Mouse (Mus musculus): Measurements from ENCODE around the gene Sumf2. TPM values are rescaled to one million over a fixed set of nuclear protein-coding genes. Genes with fewer than 3 reads are reported as not detected.

Gene Sumf2
- total and polyA plus RNA-seq, 3 experiments = 34.6 to 43.0 (median 39.7) TPM

GRCm38 (mm10) chr5:129864467-129864866 lies 17.7 kb downstream of the Sumf2 start:
- peak; percentile 10 to 48; a peak in 2 of 4 replicates for TF ChIP-seq CTCF (conservative IDR thresholded peaks at IDR 0.05 in 1 of 2, IDR thresholded peaks at IDR 0.05 in 1 of 2; ENCODE audit: low read depth in 2 of 2, low read length in 2 of 2)
- TF ChIP-seq ZMIZ1 (IDR thresholded peaks at IDR 0.05; ENCODE audit: low read depth, low read length) = no peak
- TF ChIP-seq PAX5 (IDR thresholded peaks at IDR 0.05; ENCODE audit: low read length) = no peak
- dilution Hi-C loops (cut with MboI; ENCODE audit: extremely low pct_ligation_motif_present, extremely low pct_unique_long_range_greater_than_20kb, low sequenced_read_pairs) (no loop called here), in situ Hi-C loops (cut with MboI; ENCODE audit: low pct_ligation_motif_present, low pct_unique_long_range_greater_than_20kb, low sequenced_read_pairs) (no loop called here)
- Histone ChIP-seq H3K27me3 (replicated peaks) (no peaks in the 10 kb centered on the region), H3K4me3 (replicated peaks in 1 of 3; ENCODE audit: low read depth in 2 of 3, low read length in 2 of 3, poor library complexity in 1 of 3) (no peak overlapping the region), H3K79me2 (replicated peaks; ENCODE audit: control insufficient read depth, extremely low read depth, insufficient read depth, poor library complexity, severe bottlenecking) (no peaks in the 10 kb centered on the region), H3K4me1 (ENCODE audit: control insufficient read depth in 1 of 2, insufficient read depth in 2 of 2) (no peaks in the 10 kb centered on the region), H3K9me3 (replicated peaks; ENCODE audit: low read length) (peaks cover 10% of the 10 kb centered on the region), H3K36me3 (replicated peaks in 1 of 2; ENCODE audit: control insufficient read depth in 1 of 2, insufficient read depth in 1 of 2, low read length in 1 of 2) (peaks cover 32 to 43% of the 10 kb centered on the region in 2 experiments), H3K4me2 (ENCODE audit: insufficient read depth, low read depth, poor library complexity, severe bottlenecking) (no peak overlapping the region), H3K9ac (ENCODE audit: insufficient read depth, low read depth) (no peak overlapping the region), H3K27ac (ENCODE audit: insufficient read depth, low read depth) (no peak overlapping the region)
- no peak for DNase-seq (ENCODE audit: extremely low read depth)

GRCm38 (mm10) chr5:129865841-129866240 lies 19.1 kb downstream of the Sumf2 start:
- Histone ChIP-seq H3K4me3 (replicated peaks in 1 of 3; ENCODE audit: low read depth in 2 of 3, low read length in 2 of 3, poor library complexity in 1 of 3) (no peak overlapping the region), H3K27me3 (replicated peaks) (no peaks in the 10 kb centered on the region), H3K4me2 (ENCODE audit: insufficient read depth, low read depth, poor library complexity, severe bottlenecking) (no peak overlapping the region), H3K9me3 (replicated peaks; ENCODE audit: low read length) (peaks cover 10% of the 10 kb centered on the region), H3K79me2 (replicated peaks; ENCODE audit: control insufficient read depth, extremely low read depth, insufficient read depth, poor library complexity, severe bottlenecking) (no peaks in the 10 kb centered on the region), H3K4me1 (ENCODE audit: control insufficient read depth in 1 of 2, insufficient read depth in 2 of 2) (no peaks in the 10 kb centered on the region), H3K36me3 (replicated peaks in 1 of 2; ENCODE audit: control insufficient read depth in 1 of 2, insufficient read depth in 1 of 2, low read length in 1 of 2) (peaks cover 19 to 29% of the 10 kb centered on the region in 2 experiments), H3K9ac (ENCODE audit: insufficient read depth, low read depth) (no peak overlapping the region), H3K27ac (ENCODE audit: insufficient read depth, low read depth) (no peak overlapping the region)
- in situ Hi-C loops (cut with MboI; ENCODE audit: low pct_ligation_motif_present, low pct_unique_long_range_greater_than_20kb, low sequenced_read_pairs) = no loop called here
- DNase-seq (ENCODE audit: extremely low read depth) = no peak
- TF ChIP-seq IRF4 (IDR thresholded peaks at IDR 0.05; ENCODE audit: low read depth, low read length) (no peak), POLR2AphosphoS2 (IDR thresholded peaks at IDR 0.05; ENCODE audit: low read depth, low read length) (no peak), POLR2A (IDR thresholded peaks at IDR 0.05; ENCODE audit: low read depth, low read length) (no peak), ETS1 (conservative IDR thresholded peaks at IDR 0.05; ENCODE audit: low read depth, low read length) (no peak), USF1 (IDR thresholded peaks at IDR 0.05; ENCODE audit: low read depth, low read length) (no peak), JUND (conservative IDR thresholded peaks at IDR 0.05; ENCODE audit: low read depth, low read length) (no peak), HCFC1 (IDR thresholded peaks at IDR 0.05; ENCODE audit: low read depth, low read length) (no peak), JUN (IDR thresholded peaks at IDR 0.05; ENCODE audit: insufficient read depth, low read depth, low read length) (no peak), CHD2 (IDR thresholded peaks at IDR 0.05; ENCODE audit: low read length) (no peak)
- dilution Hi-C loops (cut with MboI; ENCODE audit: extremely low pct_ligation_motif_present, extremely low pct_unique_long_range_greater_than_20kb, low sequenced_read_pairs) = no loop called here

DNA sequence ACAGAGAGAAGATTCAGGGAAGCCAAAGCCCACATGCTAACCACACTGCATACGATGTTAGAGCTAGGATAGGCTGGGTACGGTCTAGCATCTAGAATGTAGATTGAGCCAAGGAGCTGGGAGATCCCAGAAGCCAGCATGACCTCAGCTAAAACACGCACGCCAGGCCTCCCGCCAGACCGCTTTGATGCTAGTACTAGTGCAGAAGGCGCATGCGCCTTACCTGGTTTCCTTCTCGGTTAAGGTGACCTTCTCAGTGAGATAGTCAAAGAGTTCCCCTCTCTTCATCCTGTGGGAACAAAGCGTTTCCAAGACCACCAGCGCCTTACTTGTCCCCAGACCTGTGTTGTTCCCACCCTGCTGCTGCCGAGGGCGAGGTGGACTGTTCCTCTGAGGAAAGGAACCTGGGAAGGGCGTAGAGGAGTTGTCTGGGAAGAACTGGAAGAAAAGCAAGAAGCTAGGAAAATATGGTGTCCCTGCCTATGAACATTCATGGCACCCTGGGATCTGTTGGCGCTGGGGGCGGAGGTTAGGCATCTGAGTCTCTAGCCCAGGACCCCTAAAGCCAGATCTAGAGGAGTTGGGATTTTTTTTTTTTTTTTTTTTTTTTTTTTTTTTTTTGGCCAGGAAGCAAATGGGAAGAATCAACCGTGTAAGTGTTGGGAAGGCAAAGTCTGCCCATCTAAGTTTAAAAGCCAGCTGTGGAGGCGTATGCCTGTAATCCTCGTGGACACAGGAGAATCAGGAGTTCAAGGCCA lies 22.6 kb downstream of the Sumf2 start:
- Histone ChIP-seq H3K79me2 (replicated peaks; ENCODE audit: control insufficient read depth, extremely low read depth, insufficient read depth, poor library complexity, severe bottlenecking) (no peaks in the 10 kb centered on the region), H3K36me3 (replicated peaks in 1 of 2; ENCODE audit: control insufficient read depth in 1 of 2, insufficient read depth in 1 of 2, low read length in 1 of 2) (no peaks in the 10 kb centered on the region), H3K4me2 (ENCODE audit: insufficient read depth, low read depth, poor library complexity, severe bottlenecking) (no peak overlapping the region), H3K4me3 (replicated peaks in 1 of 3; ENCODE audit: low read depth in 2 of 3, low read length in 2 of 3, poor library complexity in 1 of 3) (no peak overlapping the region), H3K9me3 (replicated peaks; ENCODE audit: low read length) (no peaks in the 10 kb centered on the region), H3K9ac (ENCODE audit: insufficient read depth, low read depth) (no peak overlapping the region), H3K4me1 (ENCODE audit: control insufficient read depth in 1 of 2, insufficient read depth in 2 of 2) (no peaks in the 10 kb centered on the region), H3K27me3 (replicated peaks) (no peaks in the 10 kb centered on the region), H3K27ac (ENCODE audit: insufficient read depth, low read depth) (no peak overlapping the region)
- TF ChIP-seq RAD21 (IDR thresholded peaks at IDR 0.05; ENCODE audit: low read depth, low read length) = no peak
- no peak for TF ChIP-seq MAZ (IDR thresholded peaks at IDR 0.05; ENCODE audit: low read depth, low read length)
- TF ChIP-seq TCF12 (IDR thresholded peaks at IDR 0.05; ENCODE audit: low read depth, low read length) = no peak
- no peak for TF ChIP-seq POLR2AphosphoS2 (IDR thresholded peaks at IDR 0.05; ENCODE audit: low read depth, low read length)
- TF ChIP-seq MYC (IDR thresholded peaks at IDR 0.05; ENCODE audit: low read depth, low read length) = no peak
- no peak for TF ChIP-seq IRF4 (IDR thresholded peaks at IDR 0.05; ENCODE audit: low read depth, low read length)
- no peak for TF ChIP-seq CHD2 (IDR thresholded peaks at IDR 0.05; ENCODE audit: low read length)
- TF ChIP-seq E2F4 (IDR thresholded peaks at IDR 0.05; ENCODE audit: insufficient replicate concordance, low read depth, low read length) = no peak
- TF ChIP-seq CTCF (conservative IDR thresholded peaks at IDR 0.05 in 1 of 2, IDR thresholded peaks at IDR 0.05 in 1 of 2; ENCODE audit: low read depth in 2 of 2, low read length in 2 of 2) = no peak
- TF ChIP-seq KAT2A (IDR thresholded peaks at IDR 0.05; ENCODE audit: insufficient replicate concordance, low read length) = no peak
- no peak for TF ChIP-seq POLR2A (IDR thresholded peaks at IDR 0.05; ENCODE audit: low read depth, low read length)
- dilution Hi-C loops (cut with MboI; ENCODE audit: extremely low pct_ligation_motif_present, extremely low pct_unique_long_range_greater_than_20kb, low sequenced_read_pairs) = no loop called here
- DNase-seq (ENCODE audit: extremely low read depth) = no peak
- in situ Hi-C loops (cut with MboI; ENCODE audit: low pct_ligation_motif_present, low pct_unique_long_range_greater_than_20kb, low sequenced_read_pairs) = no loop called here
